Comparison of ENCODE assay signal across 33 mouse cellular contexts in genomic region chr14:54981934-54982333, GRCm38 (mm10). TPM values are rescaled to one million over a fixed set of nuclear protein-coding genes. Genes with fewer than 3 reads are reported as not detected.
A peak's percentile ranks its signal among the peaks of the same experiment; 100 is the strongest.
DNase-seq lines count a peak whose midpoint lies in the region; ATAC-seq lines count a peak whose summit lies in the region.
"Had no signal": no experiment of that assay in that cellular context is flagged by ENCODE, and none has a peak within 500 bp of the region (broad histone marks: within the 10 kb centered on the region; RNA-seq: fewer than 3 reads in every experiment).

No protein-coding gene starts in this region.

- peak overlapping the region; percentile 75 for H3K9ac ChIP-seq in heart, embryonic 12.5 days
- H3K9ac ChIP-seq in heart, embryonic 15.5 days, result peak overlapping the region; percentile 70
- H3K9ac ChIP-seq in midbrain, embryonic 11.5 days (ENCODE audit: low read length), result no peak overlapping the region
- no peak overlapping the region for H3K9ac ChIP-seq in midbrain, embryonic 13.5 days (replicated peaks)
- H3K9ac ChIP-seq: embryonic facial prominence, embryonic 12.5 days; embryonic facial prominence, embryonic 15.5 days; forebrain, postnatal 0 days; hindbrain, embryonic 13.5 days; intestine, embryonic 15.5 days had no signal

- peaks cover 80% of the 10 kb centered on the region for H3K36me3 ChIP-seq in heart, embryonic 12.5 days
- peaks cover 11% of the 10 kb centered on the region; the same call in 1 of the 2 replicates for H3K36me3 ChIP-seq in heart, embryonic 15.5 days
- no peaks in the 10 kb centered on the region for H3K36me3 ChIP-seq in midbrain, embryonic 11.5 days (ENCODE audit: control insufficient read depth, insufficient read depth, low read length)
- H3K36me3 ChIP-seq in midbrain, embryonic 13.5 days, result no peaks in the 10 kb centered on the region
- H3K36me3 ChIP-seq: embryonic facial prominence, embryonic 12.5 days; embryonic facial prominence, embryonic 15.5 days; hindbrain, embryonic 10.5 days; hindbrain, embryonic 13.5 days; intestine, embryonic 15.5 days had no signal

- no peak overlapping the region for H3K4me3 ChIP-seq in heart, embryonic 12.5 days
- peak overlapping the region; percentile 21 for H3K4me3 ChIP-seq in heart, embryonic 15.5 days
- H3K4me3 ChIP-seq in midbrain, embryonic 11.5 days (ENCODE audit: low read depth, low read length), result no peak overlapping the region
- H3K4me3 ChIP-seq in midbrain, embryonic 13.5 days (replicated peaks), result no peak overlapping the region
- H3K4me3 ChIP-seq: embryonic facial prominence, embryonic 12.5 days; embryonic facial prominence, embryonic 15.5 days; gastrocnemius, adult 2 months; heart, embryonic 10.5 days; hindbrain, embryonic 10.5 days; hindbrain, embryonic 13.5 days; intestine, embryonic 15.5 days had no signal

- H3K27ac ChIP-seq in heart, embryonic 12.5 days (ENCODE audit: poor library complexity, severe bottlenecking), result peak overlapping the region; percentile 72
- H3K27ac ChIP-seq in heart, embryonic 15.5 days, result peak overlapping the region; percentile 99
- no peak overlapping the region for H3K27ac ChIP-seq in midbrain, embryonic 11.5 days (ENCODE audit: low read depth, low read length)
- H3K27ac ChIP-seq in midbrain, embryonic 13.5 days, result no peak overlapping the region
- H3K27ac ChIP-seq: embryonic facial prominence, embryonic 12.5 days; embryonic facial prominence, embryonic 15.5 days; gastrocnemius, adult 2 months; heart, embryonic 10.5 days; hindbrain, embryonic 10.5 days; hindbrain, embryonic 13.5 days; intestine, embryonic 15.5 days had no signal

- WGBS in heart, embryonic 12.5 days, result 84% methylated on average over 7 of the region's 7 CpGs
- WGBS in heart, embryonic 15.5 days, result 71% methylated on average over 7 of the region's 7 CpGs
- WGBS in midbrain, embryonic 11.5 days, result 93% methylated on average over 7 of the region's 7 CpGs
- WGBS in midbrain, embryonic 13.5 days, result 95% methylated on average over 7 of the region's 7 CpGs

- H3K4me1 ChIP-seq in heart, embryonic 12.5 days (replicated peaks), result peaks cover 26% of the 10 kb centered on the region
- peaks cover 2% of the 10 kb centered on the region for H3K4me1 ChIP-seq in heart, embryonic 15.5 days (replicated peaks)
- H3K4me1 ChIP-seq in midbrain, embryonic 11.5 days (ENCODE audit: control insufficient read depth, insufficient read depth, low read length), result no peaks in the 10 kb centered on the region
- no peaks in the 10 kb centered on the region for H3K4me1 ChIP-seq in midbrain, embryonic 13.5 days (replicated peaks)
- H3K4me1 ChIP-seq: embryonic facial prominence, embryonic 12.5 days; embryonic facial prominence, embryonic 15.5 days; hindbrain, embryonic 10.5 days; hindbrain, embryonic 13.5 days; intestine, embryonic 15.5 days had no signal

- 0 out of 2 replicates have a peak, but pooled peaks cover 3% of the 10 kb centered on the region for H3K27me3 ChIP-seq in heart, embryonic 12.5 days (replicated peaks)
- H3K27me3 ChIP-seq in heart, embryonic 15.5 days, result no peaks in the 10 kb centered on the region
- no peaks in the 10 kb centered on the region for H3K27me3 ChIP-seq in midbrain, embryonic 11.5 days (ENCODE audit: control insufficient read depth, insufficient read depth, low read length)
- no peaks in the 10 kb centered on the region for H3K27me3 ChIP-seq in midbrain, embryonic 13.5 days
- H3K27me3 ChIP-seq: embryonic facial prominence, embryonic 15.5 days; intestine, embryonic 15.5 days had no signal

- peak overlapping the region; percentile 69 for H3K4me2 ChIP-seq in heart, embryonic 12.5 days
- peak overlapping the region; percentile 65 for H3K4me2 ChIP-seq in heart, embryonic 15.5 days
- no peak overlapping the region for H3K4me2 ChIP-seq in midbrain, embryonic 11.5 days
- H3K4me2 ChIP-seq in midbrain, embryonic 13.5 days (replicated peaks), result no peak overlapping the region
- H3K4me2 ChIP-seq: embryonic facial prominence, embryonic 12.5 days; embryonic facial prominence, embryonic 15.5 days; hindbrain, embryonic 13.5 days; intestine, embryonic 15.5 days had no signal

- H3K9me3 ChIP-seq in heart, embryonic 12.5 days (replicated peaks), result no peaks in the 10 kb centered on the region
- no peaks in the 10 kb centered on the region for H3K9me3 ChIP-seq in heart, embryonic 15.5 days (replicated peaks)
- H3K9me3 ChIP-seq in midbrain, embryonic 11.5 days (ENCODE audit: control insufficient read depth, low read length), result no peaks in the 10 kb centered on the region
- no peaks in the 10 kb centered on the region for H3K9me3 ChIP-seq in midbrain, embryonic 13.5 days
- H3K9me3 ChIP-seq: embryonic facial prominence, embryonic 12.5 days; embryonic facial prominence, embryonic 15.5 days; heart, embryonic 10.5 days; hindbrain, embryonic 10.5 days; hindbrain, embryonic 13.5 days; intestine, embryonic 15.5 days had no signal

- intact Hi-C loops in heart, postnatal 25 days (cut with DNase I), result no loop called here

- no peak for DNase-seq in heart, adult 11 months
- DNase-seq in heart, postnatal 25 days (ENCODE audit: low spot score), result no peak
- peak; percentile 68 for DNase-seq in midbrain, embryonic 11.5 days (ENCODE audit: low spot score, missing footprints)
- DNase-seq: adrenal gland, adult 2 months; adrenal gland, postnatal 14 days; cerebellum, adult 11 months; cerebellum, adult 2 months; cerebellum, adult 9-11 months; cerebellum, postnatal 25 days; forebrain, postnatal 0 days; gastrocnemius, adult 2 months; gastrocnemius, postnatal 14 days; kidney, adult 11 months; kidney, adult 8-10 months had no signal

- no peak for ATAC-seq in heart, embryonic 12.5 days (ENCODE audit: insufficient number of reproducible peaks, low FRiP score)
- ATAC-seq in heart, embryonic 15.5 days (replicated peaks; ENCODE audit: insufficient number of reproducible peaks, insufficient read depth, low FRiP score, low read depth), result no peak
- no peak for ATAC-seq in midbrain, embryonic 11.5 days (ENCODE audit: low FRiP score)
- no peak for ATAC-seq in midbrain, embryonic 13.5 days
- ATAC-seq: CD4-positive, CD25-positive, alpha-beta regulatory T cell, adult 4 months; forebrain, embryonic 14.5 days; forebrain, postnatal 0 days; hindbrain, embryonic 16.5 days; intestine, embryonic 15.5 days had no signal

RNA-seq across cellular contexts. Expression of gene Gm17428, which starts 5.2 kb away (rescaled TPM):
- polyA plus RNA-seq in heart, embryonic 12.5 days (2016; fragmentation: Nextera tagmentation; extraction: Ambion mirVana), result not detected in 2 replicates
- not detected in 2 replicates for polyA plus RNA-seq in heart, embryonic 15.5 days (2015; fragmentation: Nextera tagmentation; extraction: Ambion mirVana)
- not detected for total RNA-seq in heart, postnatal 25 days (2021)
- not detected in 2 replicates for polyA plus RNA-seq in midbrain, embryonic 11.5 days (2014; fragmentation: Nextera tagmentation; extraction: Ambion mirVana)
- polyA plus RNA-seq in midbrain, embryonic 13.5 days (2015; fragmentation: Nextera tagmentation; extraction: Ambion mirVana), result not detected in 2 replicates
- total RNA-seq: adrenal gland, adult 2 months; adrenal gland, postnatal 14 days; adrenal gland, postnatal 4 days; common myeloid progenitor, adult 5-6 weeks; forebrain, postnatal 0 days; gastrocnemius, adult 2 months; gastrocnemius, postnatal 14 days; gastrocnemius, postnatal 4 days; MEL had no signal
- polyA plus RNA-seq: adrenal gland, adult 2 months; C2C12; CD4-positive, CD25-positive, alpha-beta regulatory T cell, adult 4 months; cerebellum, adult 2 months; embryonic facial prominence, embryonic 12.5 days; embryonic facial prominence, embryonic 15.5 days; forebrain, embryonic 11.5 days; forebrain, embryonic 14.5 days; forebrain, postnatal 0 days; frontal cortex, adult 2 months; heart, embryonic 10.5 days; hindbrain, embryonic 10.5 days; hindbrain, embryonic 13.5 days; hindbrain, embryonic 16.5 days; intestine, embryonic 15.5 days had no signal

RNA-seq across cellular contexts. Expression of gene Myh7, which starts 12.5 kb away (rescaled TPM):
- 5,583 and 5,934 TPM in 2 replicates for polyA plus RNA-seq in heart, embryonic 12.5 days (2016; fragmentation: Nextera tagmentation; extraction: Ambion mirVana)
- 4,763 and 4,914 TPM in 2 replicates for polyA plus RNA-seq in heart, embryonic 15.5 days (2015; fragmentation: Nextera tagmentation; extraction: Ambion mirVana)
- total RNA-seq in heart, postnatal 25 days (2021), result 1,000 to 10,000 TPM; 2,164 to 2,361 TPM
- 0.52 and 1.1 TPM in 2 replicates for polyA plus RNA-seq in midbrain, embryonic 11.5 days (2014; fragmentation: Nextera tagmentation; extraction: Ambion mirVana)
- polyA plus RNA-seq in midbrain, embryonic 13.5 days (2015; fragmentation: Nextera tagmentation; extraction: Ambion mirVana), result 4.6 and 5.3 TPM in 2 replicates
- total RNA-seq: adrenal gland, adult 2 months; common myeloid progenitor, adult 5-6 weeks; MEL had no signal
- polyA plus RNA-seq: adrenal gland, adult 2 months; CD4-positive, CD25-positive, alpha-beta regulatory T cell, adult 4 months had no signal

RNA-seq across cellular contexts. Expression of gene Myh6, which starts 15.2 kb away (rescaled TPM):
- polyA plus RNA-seq in heart, embryonic 12.5 days (2016; fragmentation: Nextera tagmentation; extraction: Ambion mirVana), result 2,737 and 2,858 TPM in 2 replicates
- polyA plus RNA-seq in heart, embryonic 15.5 days (2015; fragmentation: Nextera tagmentation; extraction: Ambion mirVana), result 2,004 and 2,041 TPM in 2 replicates
- over 10,000 TPM; 23,221 to 24,394 TPM for total RNA-seq in heart, postnatal 25 days (2021)
- 0.51 TPM in 1 of 2 replicates, not detected in the other for polyA plus RNA-seq in midbrain, embryonic 11.5 days (2014; fragmentation: Nextera tagmentation; extraction: Ambion mirVana)
- 0.75 and 1.3 TPM in 2 replicates for polyA plus RNA-seq in midbrain, embryonic 13.5 days (2015; fragmentation: Nextera tagmentation; extraction: Ambion mirVana)
- total RNA-seq: adrenal gland, adult 2 months; common myeloid progenitor, adult 5-6 weeks; MEL had no signal
- polyA plus RNA-seq: adrenal gland, adult 2 months; CD4-positive, CD25-positive, alpha-beta regulatory T cell, adult 4 months; forebrain, embryonic 11.5 days had no signal

RNA-seq across cellular contexts. Expression of gene Ngdn, which starts 33.3 kb away (rescaled TPM):
- 55.7 and 60.8 TPM in 2 replicates for polyA plus RNA-seq in heart, embryonic 12.5 days (2016; fragmentation: Nextera tagmentation; extraction: Ambion mirVana)
- polyA plus RNA-seq in heart, embryonic 15.5 days (2015; fragmentation: Nextera tagmentation; extraction: Ambion mirVana), result 56.2 and 57.1 TPM in 2 replicates
- 10 to 100 TPM; 26.0 to 27.0 TPM for total RNA-seq in heart, postnatal 25 days (2021)
- polyA plus RNA-seq in midbrain, embryonic 11.5 days (2014; fragmentation: Nextera tagmentation; extraction: Ambion mirVana), result 85.0 and 85.9 TPM in 2 replicates
- 60.4 and 62.7 TPM in 2 replicates for polyA plus RNA-seq in midbrain, embryonic 13.5 days (2015; fragmentation: Nextera tagmentation; extraction: Ambion mirVana)

RNA-seq across cellular contexts. Expression of gene Cmtm5, which starts 45.9 kb away (rescaled TPM):
- 0.57 and 0.89 TPM in 2 replicates for polyA plus RNA-seq in heart, embryonic 12.5 days (2016; fragmentation: Nextera tagmentation; extraction: Ambion mirVana)
- 0.74 and 2.4 TPM in 2 replicates for polyA plus RNA-seq in heart, embryonic 15.5 days (2015; fragmentation: Nextera tagmentation; extraction: Ambion mirVana)
- under 1 TPM; 0.29 to 0.36 TPM for total RNA-seq in heart, postnatal 25 days (2021)
- polyA plus RNA-seq in midbrain, embryonic 11.5 days (2014; fragmentation: Nextera tagmentation; extraction: Ambion mirVana), result 0.19 and 0.71 TPM in 2 replicates
- polyA plus RNA-seq in midbrain, embryonic 13.5 days (2015; fragmentation: Nextera tagmentation; extraction: Ambion mirVana), result 1.9 and 2.0 TPM in 2 replicates
- total RNA-seq: common myeloid progenitor, adult 5-6 weeks; MEL had no signal
- polyA plus RNA-seq: C2C12; CD4-positive, CD25-positive, alpha-beta regulatory T cell, adult 4 months had no signal

Comparison
In these comparisons a context has a peak if more than half of its experiments do, and no peak if none do; other contexts are left out.
1. H3K27ac ChIP-seq: peak in heart, embryonic 12.5 days (single experiment) and heart, embryonic 15.5 days (single experiment); none in midbrain, embryonic 11.5 days (single experiment) and midbrain, embryonic 13.5 days (single experiment).
2. H3K4me2 ChIP-seq: peak in heart, embryonic 12.5 days (single experiment) and heart, embryonic 15.5 days (single experiment); none in midbrain, embryonic 11.5 days (single experiment) and midbrain, embryonic 13.5 days (single experiment).
3. H3K9ac ChIP-seq: peak in heart, embryonic 12.5 days (single experiment) and heart, embryonic 15.5 days (single experiment); none in midbrain, embryonic 11.5 days (single experiment) and midbrain, embryonic 13.5 days (single experiment).
4. RNA of gene Myh7, which starts 12.5 kb away (polyA plus RNA-seq): 5,583 to 5,934 TPM in heart, embryonic 12.5 days and 4,763 to 4,914 TPM in heart, embryonic 15.5 days; 4.6 to 5.3 TPM in midbrain, embryonic 13.5 days and 0.52 to 1.1 TPM in midbrain, embryonic 11.5 days; every median in the first group is over 100 times any median in the second.
5. RNA of gene Myh6, which starts 15.2 kb away (polyA plus RNA-seq): 2,737 to 2,858 TPM in heart, embryonic 12.5 days and 2,004 to 2,041 TPM in heart, embryonic 15.5 days; 0.75 to 1.3 TPM in midbrain, embryonic 13.5 days and 0.51 TPM in midbrain, embryonic 11.5 days; every median in the first group is over 100 times any median in the second.